Mouse (Mus musculus): ENCODE results near the gene Ip6k2.

- TF ChIP-seq POLR2A (IDR thresholded peaks at IDR 0.05; ENCODE audit: extremely low read depth, insufficient read depth, low read length) (peak; percentile 65; the same call in 1 of the 2 replicates), CTCF (IDR thresholded peaks at IDR 0.05; ENCODE audit: extremely low read depth, insufficient read depth, low read length) (no peak)
These were observed 41.3 kb downstream of the Ip6k2 start for GRCm38 (mm10) chr9:108824755-108825413.

Measured in cortical plate, adult 2 months (tissue).